Mouse (Mus musculus): ENCODE measurements at regions not wholly inside any gene's neighbourhood (a gene's known extent, or its start where the extent isn't known, plus 50 kb on each side); places are given as distances from the start of the nearest gene placed in this dataset.

- DNase-seq (ENCODE audit: low spot score): no peak
Measured at GRCm38 (mm10) chr2:128526883-128527344, 64.1 kb upstream of the Spdye4c start.

- no peak for DNase-seq (ENCODE audit: low spot score)
Measured at GRCm38 (mm10) chr2:128536294-128536693, 54.7 kb upstream of the Spdye4c start.

GRCm38 (mm10) chr2:128537425-128537824 lies 53.6 kb upstream of the Spdye4c start:
- no peak for DNase-seq (ENCODE audit: low spot score)

GRCm38 (mm10) chr2:128538736-128539135 lies 52.3 kb upstream of the Spdye4c start:
- DNase-seq (ENCODE audit: low spot score): no peak
